Mouse (Mus musculus): ENCODE measurements around the gene Coro6.
A peak's percentile ranks its signal among the peaks of the same experiment; 100 is the strongest.

The Coro6 gene

GRCm38 (mm10) chr11:77464684-77465083, 2.5 kb downstream of the Coro6 start:
- DNase-seq (ENCODE audit: low read depth, low spot score), result no peak

DNA sequence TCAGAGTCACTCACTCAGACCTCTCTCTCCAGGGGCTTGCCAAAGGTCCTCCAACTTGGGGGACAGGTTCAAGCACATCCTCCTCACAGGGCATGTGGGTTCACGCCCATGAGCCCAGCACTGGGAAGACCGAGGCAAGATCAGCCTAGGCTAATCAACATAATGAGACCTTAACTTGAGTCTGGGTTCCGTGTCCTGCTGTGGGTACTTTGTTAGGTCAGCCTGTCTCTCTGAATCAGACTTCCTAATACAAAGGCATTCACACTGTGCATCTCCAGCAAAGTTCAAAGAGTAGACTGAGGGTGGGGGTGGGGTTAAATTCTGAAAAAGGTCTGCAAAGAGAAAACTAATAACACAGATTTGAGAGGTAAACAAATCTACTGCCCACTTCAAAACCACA, 2.9 kb downstream of the Coro6 start:
- peak; percentile 50 for DNase-seq (ENCODE audit: low read depth, low spot score)

GRCm38 (mm10) chr11:77466544-77466943, 4.3 kb downstream of the Coro6 start:
- DNase-seq (ENCODE audit: low read depth, low spot score), result no peak

DNA sequence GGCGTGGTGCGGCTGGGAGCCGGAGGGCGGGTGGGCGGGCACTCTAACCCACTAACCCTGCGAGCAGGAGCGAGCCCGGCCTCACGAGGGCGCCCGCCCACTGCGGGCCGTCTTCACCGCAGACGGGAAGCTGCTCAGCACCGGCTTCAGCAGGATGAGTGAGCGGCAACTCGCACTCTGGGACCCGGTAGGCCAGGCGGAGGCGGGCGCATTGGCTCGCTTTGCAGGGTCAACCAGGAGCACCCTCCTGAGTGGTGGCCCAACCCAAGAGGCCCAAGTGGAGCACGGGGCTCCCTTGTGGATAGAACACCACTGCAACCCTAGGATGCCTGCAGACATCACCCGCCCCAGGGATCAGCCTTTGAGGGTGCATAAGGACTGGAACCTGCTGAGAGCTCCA, 4.9 kb downstream of the Coro6 start:
- peak; percentile 83 for DNase-seq (ENCODE audit: low read depth, low spot score)

GRCm38 (mm10) chr11:77467784-77468183, 5.6 kb downstream of the Coro6 start:
- DNase-seq (ENCODE audit: low read depth, low spot score), result peak; percentile 83

DNA sequence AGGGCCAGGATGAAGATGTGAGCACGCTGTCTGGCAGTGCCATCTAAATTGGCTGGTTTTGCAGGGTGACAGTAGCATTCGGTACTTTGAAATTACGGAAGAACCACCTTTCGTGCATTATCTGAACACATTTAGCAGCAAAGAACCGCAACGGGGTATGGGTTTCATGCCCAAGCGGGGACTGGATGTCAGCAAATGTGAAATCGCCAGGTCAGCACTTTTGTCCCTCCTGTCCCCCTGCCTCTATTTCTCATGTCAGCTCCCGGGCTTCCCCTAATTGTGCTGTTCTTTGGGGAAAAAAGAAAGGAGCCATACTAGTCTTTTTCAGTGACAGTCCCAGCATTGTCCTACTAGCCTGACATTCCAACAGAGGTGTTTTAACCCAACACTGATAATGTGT, 6.2 kb downstream of the Coro6 start:
- no peak for DNase-seq (ENCODE audit: low read depth, low spot score)

DNA sequence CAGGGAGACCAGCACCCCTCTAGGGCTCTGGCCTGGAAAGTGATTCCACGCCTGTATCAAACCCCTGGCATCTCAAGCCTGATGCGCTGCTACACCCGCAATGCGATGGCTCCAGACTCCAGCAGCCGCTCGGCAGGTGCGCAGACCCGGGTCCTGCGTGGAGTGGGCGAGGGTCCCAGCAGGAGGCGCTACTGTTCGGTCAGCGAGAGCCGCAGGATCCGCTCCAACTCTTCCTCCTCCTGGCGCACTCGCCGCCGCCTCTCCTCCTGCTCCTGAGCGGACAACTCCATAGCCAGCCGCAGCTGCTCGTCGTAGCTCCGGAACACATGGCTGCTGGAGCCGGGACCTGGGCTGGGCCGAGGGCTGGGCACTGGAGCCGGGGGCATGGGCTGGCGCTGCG, 9.2 kb downstream of the Coro6 start:
- peak; percentile 64 for DNase-seq (ENCODE audit: low read depth, low spot score)

DNA sequence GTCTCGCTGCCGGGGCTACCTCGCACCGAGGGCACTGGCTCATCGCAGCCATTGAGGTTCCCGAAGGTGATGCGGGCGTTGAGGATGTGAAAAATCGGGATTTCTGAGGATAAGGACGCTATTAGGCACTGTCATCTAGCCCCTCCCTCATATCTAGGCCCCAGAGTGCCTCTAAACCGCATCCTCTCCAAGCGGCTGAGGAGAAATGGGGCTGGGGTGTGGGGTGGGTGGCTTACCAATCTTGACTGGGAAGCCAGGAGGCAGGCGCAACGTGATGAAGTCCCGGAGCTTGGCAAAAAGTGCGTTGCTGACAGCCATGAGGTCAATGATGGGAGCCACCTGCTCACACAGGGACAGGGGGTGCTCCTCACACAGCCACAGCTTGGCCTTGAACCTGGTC, 10.6 kb downstream of the Coro6 start:
- no peak for DNase-seq (ENCODE audit: low read depth, low spot score)

DNA sequence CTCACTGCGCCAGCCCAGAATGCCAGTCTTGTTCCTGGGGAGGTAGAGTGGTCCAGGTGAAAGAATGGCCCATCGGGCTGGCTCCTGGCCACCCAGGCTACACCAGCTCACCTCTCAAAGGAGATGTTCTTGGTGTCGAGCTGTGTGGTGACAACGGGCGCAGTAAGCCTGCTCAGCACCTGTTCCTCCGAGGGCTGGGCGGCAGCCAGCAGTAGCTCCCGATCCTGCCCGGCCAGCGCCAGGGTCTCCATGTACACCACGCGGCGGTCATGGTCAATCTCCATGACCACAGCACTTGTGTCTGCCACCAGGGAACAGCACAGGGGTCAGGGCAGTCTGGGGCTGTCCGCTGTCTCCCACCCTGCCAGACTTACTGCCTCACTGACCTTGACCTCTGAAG, 14.0 kb downstream of the Coro6 start:
- DNase-seq (ENCODE audit: low read depth, low spot score), result no peak

GRCm38 (mm10) chr11:77476895-77477294, 14.7 kb downstream of the Coro6 start:
- no peak for DNase-seq (ENCODE audit: low read depth, low spot score)

- no peak for DNase-seq (ENCODE audit: low read depth, low spot score)
Observed at GRCm38 (mm10) chr11:77483043-77483442, 20.8 kb downstream of the Coro6 start.

DNA sequence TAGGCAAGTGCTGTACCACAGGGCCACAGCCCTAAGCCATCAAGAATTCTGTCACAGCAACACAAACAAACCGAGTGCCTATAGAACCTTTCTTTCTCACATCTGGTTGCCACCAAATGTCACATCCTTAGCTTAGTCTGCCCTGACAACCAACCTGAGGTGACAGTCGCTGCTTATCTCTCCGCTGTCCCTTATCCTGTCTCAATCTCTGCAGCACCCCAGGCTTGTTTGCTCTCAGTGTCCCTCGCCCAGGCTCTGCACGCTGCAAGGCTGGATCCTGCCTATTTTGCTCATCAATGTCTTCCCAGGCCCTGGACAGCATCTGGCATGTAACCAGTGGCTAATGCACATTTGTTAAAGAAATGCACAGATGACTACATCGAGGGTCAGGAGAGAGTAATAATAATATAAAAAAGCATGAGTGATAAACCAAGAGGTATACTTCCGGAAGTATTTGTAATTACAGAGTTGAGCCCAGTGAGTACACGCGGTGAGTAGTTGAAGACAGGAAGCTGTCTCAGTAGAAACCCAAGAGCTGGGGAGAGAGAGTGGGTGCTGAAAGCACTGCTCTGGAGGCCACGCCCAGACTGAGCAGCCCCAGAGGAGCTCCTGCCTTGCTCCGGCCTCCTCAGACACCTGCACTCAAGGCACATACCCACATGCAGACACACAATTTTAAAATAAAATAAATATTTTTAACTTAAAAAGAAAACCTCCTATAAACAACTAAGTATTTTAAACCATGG, 21.5 kb downstream of the Coro6 start:
- no peak for DNase-seq (ENCODE audit: low read depth, low spot score)

DNA sequence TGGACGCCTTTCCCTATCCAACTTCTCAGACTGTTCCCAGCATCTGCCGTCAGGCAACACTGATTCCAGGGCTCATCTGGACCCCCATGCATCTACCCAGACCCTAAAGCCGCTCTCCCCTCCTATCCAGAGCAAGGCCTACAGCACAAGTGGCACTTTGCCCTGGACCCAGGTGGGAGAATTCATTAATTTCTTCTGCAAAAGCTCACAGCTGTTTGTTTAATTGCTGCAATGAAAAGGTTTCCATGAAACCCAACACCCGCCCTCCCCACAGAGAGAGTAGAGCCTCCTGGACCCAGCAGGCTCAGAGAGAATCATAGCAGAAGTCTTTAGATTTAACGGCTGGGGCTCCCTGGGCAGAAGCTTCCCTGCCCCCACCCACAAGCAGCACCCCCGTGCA, 23.0 kb downstream of the Coro6 start:
- DNase-seq (ENCODE audit: low read depth, low spot score), result no peak

- no peak for DNase-seq (ENCODE audit: low read depth, low spot score)
Observed at GRCm38 (mm10) chr11:77486798-77487197, 24.6 kb downstream of the Coro6 start.

DNA sequence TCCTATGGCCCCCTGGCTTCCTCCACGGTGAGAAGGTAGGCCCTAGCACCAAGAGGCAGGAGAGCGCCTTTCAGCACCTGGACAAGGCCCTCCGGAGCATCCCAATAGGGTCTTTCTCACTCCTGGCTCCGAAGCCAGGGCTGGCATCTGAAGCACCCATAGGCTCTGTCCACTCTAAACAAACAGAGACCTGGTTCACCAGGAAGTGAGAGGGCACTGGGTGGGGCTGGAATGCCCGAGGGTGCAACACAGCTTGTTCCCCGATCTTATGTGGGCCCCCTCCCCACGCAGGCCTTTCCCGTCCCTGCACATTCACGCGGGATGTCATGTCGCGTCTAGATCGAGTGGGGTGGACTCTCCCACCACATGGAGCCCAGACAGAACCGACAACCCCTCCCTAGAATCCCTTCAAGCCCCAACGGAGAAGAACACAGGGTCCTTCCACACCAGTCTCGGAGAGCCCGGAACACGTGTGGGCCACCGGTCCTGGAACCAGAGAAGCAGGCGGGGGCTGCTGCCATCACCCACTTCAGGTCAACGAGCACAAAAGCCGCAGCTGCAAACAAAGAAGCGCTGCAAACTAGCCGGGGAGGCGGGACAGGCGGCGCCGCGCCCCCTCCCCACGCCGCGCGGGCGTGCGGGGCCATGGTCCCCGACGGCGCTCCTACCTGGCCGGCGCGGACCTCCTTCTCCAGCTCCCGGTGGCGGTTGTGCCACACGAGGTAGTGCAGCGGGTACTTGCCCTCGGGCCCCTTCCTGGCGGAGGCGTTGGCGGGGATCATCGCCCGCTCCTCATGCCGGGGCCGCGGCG, 26.8 kb downstream of the Coro6 start:
- no peak for DNase-seq (ENCODE audit: low read depth, low spot score)

DNA sequence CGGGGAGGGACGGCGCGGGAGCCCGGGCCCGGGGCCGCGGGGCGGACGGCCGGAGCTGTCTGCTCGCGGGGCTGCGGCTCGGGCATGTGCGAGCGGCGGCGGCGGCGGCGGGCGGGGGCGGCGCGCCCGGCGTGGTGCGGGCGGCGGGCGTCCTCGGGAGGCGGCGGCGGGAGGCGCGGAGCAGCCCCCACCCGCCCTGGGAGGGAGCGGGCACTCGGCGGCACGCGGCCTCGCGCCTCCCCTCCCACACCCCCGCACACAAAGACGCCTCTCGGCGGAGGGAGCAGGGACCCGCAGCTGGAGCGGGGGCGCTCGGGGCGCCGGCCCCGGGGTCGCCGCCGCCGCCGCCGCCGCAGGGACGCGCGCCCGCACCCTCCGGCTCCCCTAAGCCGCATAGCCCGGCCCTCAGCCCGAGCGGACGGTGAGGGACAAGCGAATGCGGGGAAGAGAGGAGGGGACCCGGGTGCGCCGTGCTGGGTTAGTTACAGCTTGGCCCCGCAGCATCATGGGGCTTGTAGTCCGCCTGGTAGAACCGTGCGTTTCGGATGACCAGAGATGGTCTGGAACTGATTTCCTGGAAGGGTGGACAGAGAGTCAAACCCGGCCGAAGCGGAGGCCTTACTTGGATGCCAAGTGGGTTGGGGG, 27.5 kb downstream of the Coro6 start, which contains the start of gene Ankrd13b:
Ankrd13b (minus strand) TSS at position 88 of the 645 bp plus-strand sequence.
- DNase-seq (ENCODE audit: low read depth, low spot score), result peak; percentile 64

GRCm38 (mm10) chr11:77490451-77490850, 28.2 kb downstream of the Coro6 start:
- DNase-seq (ENCODE audit: low read depth, low spot score), result no peak

- peak; percentile 94 for DNase-seq (ENCODE audit: low read depth, low spot score)
Observed at GRCm38 (mm10) chr11:77491123-77491501, 28.9 kb downstream of the Coro6 start.

DNA sequence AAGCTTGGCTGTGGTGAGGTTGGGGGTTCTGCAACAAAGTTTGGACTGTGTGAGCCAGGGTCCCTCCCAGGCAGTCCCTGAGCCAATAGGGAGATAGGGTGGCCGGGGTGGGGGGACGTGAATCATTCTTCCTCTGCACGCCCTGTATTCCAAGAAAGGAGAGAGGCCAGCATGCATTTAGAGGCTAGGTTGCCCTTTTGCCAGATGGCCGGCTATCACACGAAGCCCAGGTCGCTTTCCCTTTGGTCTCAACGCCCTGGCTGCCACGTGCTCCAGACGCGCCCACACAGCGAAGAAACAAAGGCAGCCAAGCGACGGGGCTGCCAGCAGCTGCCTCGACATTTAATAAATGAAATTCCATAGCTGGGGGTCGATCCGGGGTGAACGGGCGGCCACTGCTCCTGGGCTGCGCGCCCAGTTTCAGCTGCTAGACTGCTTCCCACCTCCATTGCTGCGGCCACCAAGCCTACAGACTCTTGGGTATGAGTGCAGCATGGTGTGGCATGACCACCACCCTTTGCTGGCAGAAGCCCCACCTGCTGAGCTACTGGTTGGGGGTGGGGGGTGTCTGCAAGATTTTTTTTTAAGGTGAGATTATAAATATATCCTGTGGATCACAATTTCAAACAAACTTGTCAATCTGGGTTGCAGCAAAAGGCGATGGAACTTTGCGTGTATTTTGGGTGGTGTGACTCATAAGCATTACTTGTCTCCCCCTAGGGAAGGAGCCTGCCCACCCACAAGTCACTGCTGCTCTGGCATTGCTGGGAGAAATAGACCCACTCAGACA, 29.5 kb downstream of the Coro6 start:
- DNase-seq (ENCODE audit: low read depth, low spot score), result no peak

DNA sequence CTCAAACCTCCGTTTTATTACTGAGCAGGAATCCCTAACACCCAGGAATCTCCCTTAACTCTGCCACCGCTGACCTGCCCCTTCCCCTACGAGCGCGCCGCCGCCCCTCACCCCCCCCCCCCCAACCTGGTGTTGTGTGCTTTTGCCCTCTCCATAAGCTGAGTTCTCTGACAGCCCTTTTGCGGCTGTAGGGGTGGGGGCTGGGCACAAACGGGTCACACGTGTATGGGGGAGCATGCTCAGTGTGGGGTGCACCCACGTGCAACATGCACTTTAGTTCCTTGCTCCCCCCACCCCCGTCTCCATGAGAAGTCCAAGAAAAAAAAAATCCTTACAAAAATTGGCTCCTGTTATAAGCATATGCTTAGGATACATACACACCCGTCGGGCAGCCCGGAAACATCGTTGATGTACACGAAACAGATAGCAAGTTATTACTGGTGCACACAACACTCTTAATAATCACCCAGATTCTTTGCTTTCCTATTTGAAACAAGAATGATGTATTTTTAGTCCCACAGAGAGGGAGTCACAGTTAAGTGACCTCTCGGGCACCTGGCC, 30.2 kb downstream of the Coro6 start:
- DNase-seq (ENCODE audit: low read depth, low spot score), result no peak

DNA sequence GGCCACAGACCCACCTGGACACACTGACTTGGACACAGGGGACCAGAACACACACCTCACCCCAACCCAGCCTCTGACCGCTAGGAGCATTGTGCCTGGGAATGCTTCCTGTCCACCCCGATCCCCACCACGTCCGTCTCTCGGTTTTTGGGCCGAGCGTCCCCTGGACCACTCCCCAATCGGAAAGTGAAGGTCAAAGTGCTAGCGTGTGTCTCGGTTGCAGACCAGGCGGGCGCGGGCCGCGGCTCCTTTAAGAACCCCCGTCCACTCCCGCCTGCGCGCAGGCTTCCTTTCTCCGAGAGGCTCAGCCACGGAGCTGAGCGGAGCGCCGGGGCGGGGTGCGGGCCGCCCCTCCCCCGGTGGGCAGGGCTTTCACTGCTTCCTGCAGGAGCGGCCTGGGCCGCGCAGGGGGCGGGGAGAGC, 30.7 kb downstream of the Coro6 start:
- DNase-seq (ENCODE audit: low read depth, low spot score), result peak; percentile 87
